Mouse (Mus musculus): ENCODE data around the gene Adap1. TPM values are rescaled to one million over a fixed set of nuclear protein-coding genes. Genes with fewer than 3 reads are reported as not detected.
"Not testable (repeated sequence)": the region's sequence is repeated elsewhere in the genome, so short reads cannot be mapped to it uniquely, and the experiment has no call there.

Adap1 gene
- total RNA-seq, 2 experiments from 2014 or later = 1.5 to 1.6 TPM

GRCm38 (mm10) chr5:139352317-139352716 lies 26.9 kb upstream of the Adap1 start, which contains the start of gene Cyp2w1:
Gene Cyp2w1 (plus strand): TSS chr5:139352617.
- intact Hi-C loops (cut with DNase I) = no loop called here
- no peak for DNase-seq

GRCm38 (mm10) chr5:139351628-139352027 lies 26.2 kb upstream of the Adap1 start:
- no peak for DNase-seq
- intact Hi-C loops (cut with DNase I) = no loop called here

- intact Hi-C loops (cut with DNase I) = no loop called here
- no peak for DNase-seq
Observed at GRCm38 (mm10) chr5:139351134-139351533, 25.7 kb upstream of the Adap1 start, which contains the start of gene Cox19. Gene Cox19 (minus strand): TSS chr5:139351418.

GRCm38 (mm10) chr5:139349713-139350112 lies 24.3 kb upstream of the Adap1 start:
- no peak for DNase-seq
- intact Hi-C loops (cut with DNase I) = no loop called here

- DNase-seq = no peak
- intact Hi-C loops (cut with DNase I) = no loop called here
Observed at GRCm38 (mm10) chr5:139347225-139347624, 21.8 kb upstream of the Adap1 start.

- intact Hi-C loops (cut with DNase I) = no loop called here
- no peak for DNase-seq
Observed at GRCm38 (mm10) chr5:139345364-139345714, 19.9 kb upstream of the Adap1 start.

GRCm38 (mm10) chr5:139344687-139345363 lies 19.4 kb upstream of the Adap1 start:
- intact Hi-C loops (cut with DNase I) = no loop called here
- peak; percentile 95 to 98 for DNase-seq

GRCm38 (mm10) chr5:139344021-139344686 lies 18.7 kb upstream of the Adap1 start:
- intact Hi-C loops (cut with DNase I) = no loop called here
- peak; percentile 81 to 88 for DNase-seq

- DNase-seq = no peak
- intact Hi-C loops (cut with DNase I) = no loop called here
Observed at GRCm38 (mm10) chr5:139338891-139339290, 13.5 kb upstream of the Adap1 start.

- peak in 1 of 2 experiments; percentile 45 for DNase-seq
- intact Hi-C loops (cut with DNase I) = no loop called here
Observed at GRCm38 (mm10) chr5:139338403-139338802, 13.0 kb upstream of the Adap1 start.

- intact Hi-C loops (cut with DNase I) = no loop called here
- no peak for DNase-seq
Observed at GRCm38 (mm10) chr5:139337826-139338370, 12.5 kb upstream of the Adap1 start.

- DNase-seq = no peak
- intact Hi-C loops (cut with DNase I) = no loop called here
Observed at GRCm38 (mm10) chr5:139335634-139336033, 10.2 kb upstream of the Adap1 start.

GRCm38 (mm10) chr5:139334394-139334793 lies 9.0 kb upstream of the Adap1 start:
- DNase-seq; intact Hi-C loops (cut with DNase I): not testable (repeated sequence)

GRCm38 (mm10) chr5:139333301-139334013 lies 8.0 kb upstream of the Adap1 start:
- DNase-seq = no peak

GRCm38 (mm10) chr5:139332590-139333272 lies 7.3 kb upstream of the Adap1 start:
- DNase-seq = no peak
- intact Hi-C loops (cut with DNase I) = loop anchor here (1.0 kb wide), 1 partner anchor 23 kb away; no protein-coding TSS in a partner anchor

More at GRCm38 (mm10) chr5:139333301-139334013, 8.0 kb upstream of the Adap1 start:
- intact Hi-C loops (cut with DNase I) = no loop called here

- DNase-seq = peak; percentile 81 to 90
- intact Hi-C loops (cut with DNase I) = loop anchor here (1.0 kb wide), 1 partner anchor 24 kb away; no protein-coding TSS in a partner anchor
Observed at GRCm38 (mm10) chr5:139331742-139332141, 6.3 kb upstream of the Adap1 start.

- intact Hi-C loops (cut with DNase I) = no loop called here
- DNase-seq = no peak
Observed at GRCm38 (mm10) chr5:139330766-139331165, 5.3 kb upstream of the Adap1 start.

- no peak for DNase-seq
- intact Hi-C loops (cut with DNase I) = no loop called here
Observed at GRCm38 (mm10) chr5:139327634-139328020, 2.2 kb upstream of the Adap1 start.

GRCm38 (mm10) chr5:139326986-139327633 lies 1.7 kb upstream of the Adap1 start:
- DNase-seq = no peak
- intact Hi-C loops (cut with DNase I) = no loop called here
